Mouse (Mus musculus): ENCODE results near the gene Odf3l1. TPM values are rescaled to one million over a fixed set of nuclear protein-coding genes. Genes with fewer than 3 reads are reported as not detected.
A peak's percentile ranks its signal among the peaks of the same experiment; 100 is the strongest.

Odf3l1 gene
- polyA plus RNA-seq, 1 experiment from 2014 or later: 0.41 TPM

DNA sequence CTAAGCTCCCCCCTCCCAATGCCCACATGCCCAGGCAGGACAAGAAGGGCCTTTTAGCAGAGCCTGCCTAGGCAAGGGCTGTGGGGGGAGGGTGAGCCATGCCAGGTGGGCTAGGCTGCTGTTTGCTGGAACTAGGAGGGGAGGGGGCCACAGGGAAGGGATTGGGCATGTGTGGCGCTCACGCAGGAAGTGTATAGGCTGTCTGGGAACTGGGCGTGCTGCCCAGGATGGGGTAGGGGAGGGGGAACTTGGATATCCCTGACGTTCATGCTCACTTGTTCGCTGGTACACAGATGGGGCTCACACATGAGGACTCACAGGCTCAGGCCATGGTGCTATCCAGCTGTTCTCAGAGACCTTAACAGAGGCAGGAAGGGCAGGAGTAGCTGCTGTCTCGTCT lies 3.8 kb upstream of the Odf3l1 start:
- Histone ChIP-seq H3K27me3 (ENCODE audit: control insufficient read depth, insufficient read depth, low read length) (no peaks in the 10 kb centered on the region), H3K36me3 (ENCODE audit: control insufficient read depth, insufficient read depth, low read length) (no peaks in the 10 kb centered on the region), H3K4me2 (ENCODE audit: low read depth, severe bottlenecking) (peak overlapping the region; percentile 3; the same call in 1 of the 2 replicates), H3K27ac (replicated peaks; ENCODE audit: low read depth, low read length) (no peak overlapping the region; the same call in 1 of the 2 replicates), H3K9ac (ENCODE audit: low read length) (peak overlapping the region; percentile 37; the same call in 1 of the 2 replicates), H3K4me3 (ENCODE audit: low read depth, low read length) (no peak overlapping the region), H3K9me3 (ENCODE audit: control insufficient read depth, low read length) (no peaks in the 10 kb centered on the region), H3K4me1 (ENCODE audit: control insufficient read depth, insufficient read depth, low read length) (peaks cover 45% of the 10 kb centered on the region)
- no peak for ATAC-seq (ENCODE audit: insufficient number of reproducible peaks, low FRiP score, low TSS enrichment, low read depth)
- DNase-seq (ENCODE audit: low spot score): no peak
- 59% methylated on average over 6 of the region's 6 CpGs for WGBS

- ATAC-seq (ENCODE audit: insufficient number of reproducible peaks, low FRiP score, low TSS enrichment, low read depth) (no peak), DNase-seq (ENCODE audit: low spot score) (no peak)
- Histone ChIP-seq H3K4me3 (ENCODE audit: low read depth, low read length) (no peak overlapping the region), H3K36me3 (ENCODE audit: control insufficient read depth, insufficient read depth, low read length) (no peaks in the 10 kb centered on the region), H3K4me2 (ENCODE audit: low read depth, severe bottlenecking) (peak overlapping the region; percentile 7; the same call in 1 of the 2 replicates), H3K27me3 (ENCODE audit: control insufficient read depth, insufficient read depth, low read length) (no peaks in the 10 kb centered on the region), H3K4me1 (ENCODE audit: control insufficient read depth, insufficient read depth, low read length) (peaks cover 39% of the 10 kb centered on the region), H3K27ac (replicated peaks; ENCODE audit: low read depth, low read length) (no peak overlapping the region), H3K9me3 (ENCODE audit: control insufficient read depth, low read length) (no peaks in the 10 kb centered on the region), H3K9ac (ENCODE audit: low read length) (no peak overlapping the region)
- 85% methylated on average over 5 of the region's 5 CpGs for WGBS
Measured at GRCm38 (mm10) chr9:56866430-56866829, 2.0 kb upstream of the Odf3l1 start.

DNA sequence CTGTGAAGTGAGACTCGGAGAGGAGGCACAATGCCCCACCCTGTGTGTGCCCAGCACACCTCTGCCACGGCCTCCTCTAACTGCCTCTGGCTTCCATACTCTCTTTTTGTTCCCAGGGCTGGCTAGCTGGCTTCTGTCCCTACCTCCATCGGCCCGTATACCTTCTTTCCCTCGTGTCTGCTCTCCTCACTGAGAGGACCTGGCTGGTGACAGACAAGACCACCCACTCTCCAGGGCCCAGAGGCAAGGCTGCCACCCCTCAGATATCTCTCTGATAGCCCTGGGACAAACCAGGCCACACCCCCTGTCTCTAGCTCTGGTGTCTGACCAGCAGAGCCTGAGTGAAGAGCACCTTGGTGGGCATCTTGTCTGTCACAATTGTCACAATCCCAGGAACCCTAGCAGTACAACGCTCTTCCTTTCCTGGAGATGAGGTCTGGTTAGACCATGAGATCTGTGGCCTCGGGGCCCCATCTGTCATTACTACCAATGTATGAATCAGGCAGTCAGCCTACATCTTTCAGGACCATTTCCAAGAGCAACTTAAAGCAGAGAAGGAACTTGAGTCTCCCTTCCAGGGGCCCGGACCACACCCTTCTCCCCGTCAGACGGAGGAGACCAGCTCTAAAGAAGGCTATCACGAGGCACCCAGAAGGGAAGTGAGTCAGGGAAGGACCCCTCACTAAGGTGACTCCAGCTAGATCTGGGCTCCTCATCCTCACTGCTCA lies 1.4 kb upstream of the Odf3l1 start:
- Histone ChIP-seq H3K27ac (replicated peaks; ENCODE audit: low read depth, low read length) (no peak overlapping the region), H3K4me1 (ENCODE audit: control insufficient read depth, insufficient read depth, low read length) (peaks cover 36% of the 10 kb centered on the region), H3K36me3 (ENCODE audit: control insufficient read depth, insufficient read depth, low read length) (no peaks in the 10 kb centered on the region), H3K4me2 (ENCODE audit: low read depth, severe bottlenecking) (peak overlapping the region; percentile 65), H3K9me3 (ENCODE audit: control insufficient read depth, low read length) (no peaks in the 10 kb centered on the region), H3K4me3 (ENCODE audit: low read depth, low read length) (peak overlapping the region; percentile 45), H3K27me3 (ENCODE audit: control insufficient read depth, insufficient read depth, low read length) (no peaks in the 10 kb centered on the region), H3K9ac (ENCODE audit: low read length) (no peak overlapping the region; the same call in 1 of the 2 replicates)
- DNase-seq (ENCODE audit: low spot score) (no peak), ATAC-seq (ENCODE audit: insufficient number of reproducible peaks, low FRiP score, low TSS enrichment, low read depth) (no peak)
- WGBS: 76% methylated on average over 11 of the region's 11 CpGs

- no peaks in the 10 kb centered on the region for H3K9me3 ChIP-seq (ENCODE audit: control insufficient read depth, low read length)
- H3K27me3 ChIP-seq (ENCODE audit: control insufficient read depth, insufficient read depth, low read length): no peaks in the 10 kb centered on the region
- ATAC-seq (ENCODE audit: insufficient number of reproducible peaks, low FRiP score, low TSS enrichment, low read depth) (peak; percentile 74; the same call in 1 of the 2 replicates), DNase-seq (ENCODE audit: low spot score) (peak; percentile 74)
- H3K4me2 ChIP-seq (ENCODE audit: low read depth, severe bottlenecking): peak within 1 kb of the TSS; percentile 65
- H3K4me3 ChIP-seq (ENCODE audit: low read depth, low read length): peak within 1 kb of the TSS; percentile 45
- peaks cover 36% of the 10 kb centered on the region for H3K4me1 ChIP-seq (ENCODE audit: control insufficient read depth, insufficient read depth, low read length)
- H3K27ac ChIP-seq (replicated peaks; ENCODE audit: low read depth, low read length): 0 out of 2 replicates have a peak within 1 kb of the TSS, but pooled peaks have one; percentile 21
- peak within 1 kb of the TSS; percentile 62 for H3K9ac ChIP-seq (ENCODE audit: low read length)
- H3K36me3 ChIP-seq (ENCODE audit: control insufficient read depth, insufficient read depth, low read length): no peaks in the 10 kb centered on the region
- WGBS: under 1% methylated on average over 24 of the region's 24 CpGs
Measured at GRCm38 (mm10) chr9:56864832-56865231, 353 bp upstream of the Odf3l1 start, which contains the start of gene Cspg4. Cspg4 (plus strand) TSS chr9:56865033.

- no peaks in the 10 kb centered on the region for H3K27me3 ChIP-seq (ENCODE audit: control insufficient read depth, insufficient read depth, low read length)
- no peaks in the 10 kb centered on the region for H3K36me3 ChIP-seq (ENCODE audit: control insufficient read depth, insufficient read depth, low read length)
- no peak overlapping the region for H3K4me3 ChIP-seq (ENCODE audit: low read depth, low read length)
- H3K27ac ChIP-seq (replicated peaks; ENCODE audit: low read depth, low read length): no peak overlapping the region
- 63% methylated on average over 2 of the region's 2 CpGs for WGBS
- no peak overlapping the region for H3K9ac ChIP-seq (ENCODE audit: low read length)
- ATAC-seq (ENCODE audit: insufficient number of reproducible peaks, low FRiP score, low TSS enrichment, low read depth) (no peak), DNase-seq (ENCODE audit: low spot score) (no peak)
- H3K9me3 ChIP-seq (ENCODE audit: control insufficient read depth, low read length): no peaks in the 10 kb centered on the region
- peaks cover 25% of the 10 kb centered on the region for H3K4me1 ChIP-seq (ENCODE audit: control insufficient read depth, insufficient read depth, low read length)
- no peak overlapping the region for H3K4me2 ChIP-seq (ENCODE audit: low read depth, severe bottlenecking)
Measured at GRCm38 (mm10) chr9:56862863-56863262, 1.6 kb downstream of the Odf3l1 start.

DNA sequence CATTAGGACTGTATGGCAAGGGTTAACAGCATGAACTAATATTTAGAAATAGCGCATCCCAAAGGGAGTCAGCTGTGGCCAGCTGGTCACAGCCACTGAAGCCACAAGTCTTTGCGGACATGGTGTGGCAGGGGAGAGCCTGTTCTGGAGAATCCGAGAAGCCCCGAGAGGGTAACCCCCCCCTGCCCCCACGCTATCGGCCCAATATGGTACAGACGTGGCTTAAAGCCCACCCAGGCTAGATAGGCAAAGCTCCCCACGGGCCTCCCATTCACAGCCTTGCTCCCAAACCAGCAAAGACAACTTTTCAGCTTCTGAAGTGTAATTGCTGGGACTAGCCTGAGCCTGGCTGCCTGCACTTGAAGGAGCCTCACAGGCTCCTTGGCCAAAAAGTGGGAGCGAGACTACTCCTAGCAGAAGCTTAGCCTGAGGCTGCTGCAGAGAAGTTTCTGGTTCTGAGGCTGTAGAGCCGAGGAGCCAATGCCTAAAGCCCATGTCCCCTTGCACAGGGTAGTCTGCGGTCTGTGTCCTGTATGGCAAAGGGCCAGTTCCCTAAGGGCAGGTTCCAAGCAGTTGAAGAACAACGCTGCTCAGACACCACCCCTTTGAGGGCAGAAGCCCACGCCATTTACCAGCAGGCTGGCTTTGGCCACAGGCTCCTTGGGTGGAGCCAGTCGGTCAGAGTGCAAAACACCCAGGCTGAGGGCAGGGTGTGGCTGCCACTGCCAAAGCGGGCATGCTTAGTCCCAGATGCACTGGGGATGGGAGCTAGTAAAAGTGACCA lies 3.8 kb downstream of the Odf3l1 start:
- no peak overlapping the region for H3K27ac ChIP-seq (replicated peaks; ENCODE audit: low read depth, low read length)
- DNase-seq (ENCODE audit: low spot score) (no peak), ATAC-seq (ENCODE audit: insufficient number of reproducible peaks, low FRiP score, low TSS enrichment, low read depth) (no peak)
- no peaks in the 10 kb centered on the region for H3K9me3 ChIP-seq (ENCODE audit: control insufficient read depth, low read length)
- H3K4me3 ChIP-seq (ENCODE audit: low read depth, low read length): no peak overlapping the region
- H3K27me3 ChIP-seq (ENCODE audit: control insufficient read depth, insufficient read depth, low read length): no peaks in the 10 kb centered on the region
- 68% methylated on average over 15 of the region's 15 CpGs for WGBS
- no peaks in the 10 kb centered on the region for H3K36me3 ChIP-seq (ENCODE audit: control insufficient read depth, insufficient read depth, low read length)
- H3K4me2 ChIP-seq (ENCODE audit: low read depth, severe bottlenecking): no peak overlapping the region
- H3K4me1 ChIP-seq (ENCODE audit: control insufficient read depth, insufficient read depth, low read length): peaks cover 9% of the 10 kb centered on the region
- H3K9ac ChIP-seq (ENCODE audit: low read length): no peak overlapping the region

GRCm38 (mm10) chr9:56860035-56860434 lies 4.4 kb downstream of the Odf3l1 start:
- H3K36me3 ChIP-seq (ENCODE audit: control insufficient read depth, insufficient read depth, low read length): no peaks in the 10 kb centered on the region
- WGBS: 85% methylated on average over 3 of the region's 3 CpGs

DNA sequence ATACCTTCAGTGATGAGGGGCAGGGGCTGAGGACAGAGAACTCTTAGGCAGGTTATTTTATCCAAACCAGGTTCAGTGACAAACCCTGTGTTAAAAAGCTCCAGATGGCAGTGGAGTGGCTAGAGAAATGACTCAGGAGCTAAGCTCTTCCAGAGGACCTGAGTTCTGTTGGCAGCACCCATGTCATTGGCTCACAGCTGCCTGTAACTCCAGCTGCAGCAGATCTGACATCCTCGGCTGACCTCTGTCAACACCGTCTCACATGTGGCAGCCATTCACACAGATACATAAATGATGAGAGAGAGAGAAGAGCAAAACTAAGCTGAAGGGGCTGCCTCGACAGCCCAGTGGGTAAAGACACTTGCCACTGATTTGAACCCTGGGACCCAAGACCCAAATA lies 7.0 kb downstream of the Odf3l1 start:
- no peak for ATAC-seq (ENCODE audit: insufficient number of reproducible peaks, low FRiP score, low TSS enrichment, low read depth)
- Histone ChIP-seq H3K9me3 (ENCODE audit: control insufficient read depth, low read length) (no peaks in the 10 kb centered on the region), H3K27ac (replicated peaks; ENCODE audit: low read depth, low read length) (no peak overlapping the region), H3K4me2 (ENCODE audit: low read depth, severe bottlenecking) (no peak overlapping the region), H3K4me1 (ENCODE audit: control insufficient read depth, insufficient read depth, low read length) (no peaks in the 10 kb centered on the region), H3K36me3 (ENCODE audit: control insufficient read depth, insufficient read depth, low read length) (no peaks in the 10 kb centered on the region), H3K4me3 (ENCODE audit: low read depth, low read length) (no peak overlapping the region), H3K9ac (ENCODE audit: low read length) (no peak overlapping the region), H3K27me3 (ENCODE audit: control insufficient read depth, insufficient read depth, low read length) (no peaks in the 10 kb centered on the region)
- 27% methylated on average over 3 of the region's 3 CpGs for WGBS
- peak; percentile 42 for DNase-seq (ENCODE audit: low spot score)

More at GRCm38 (mm10) chr9:56860035-56860434, 4.4 kb downstream of the Odf3l1 start:
- Histone ChIP-seq H3K9me3 (ENCODE audit: control insufficient read depth, low read length) (no peaks in the 10 kb centered on the region), H3K27ac (replicated peaks; ENCODE audit: low read depth, low read length) (no peak overlapping the region), H3K4me2 (ENCODE audit: low read depth, severe bottlenecking) (no peak overlapping the region), H3K9ac (ENCODE audit: low read length) (no peak overlapping the region), H3K27me3 (ENCODE audit: control insufficient read depth, insufficient read depth, low read length) (no peaks in the 10 kb centered on the region), H3K4me3 (ENCODE audit: low read depth, low read length) (no peak overlapping the region), H3K4me1 (ENCODE audit: control insufficient read depth, insufficient read depth, low read length) (peaks cover 9% of the 10 kb centered on the region)
- DNase-seq (ENCODE audit: low spot score): no peak
- ATAC-seq (ENCODE audit: insufficient number of reproducible peaks, low FRiP score, low TSS enrichment, low read depth): no peak

Measured in limb, embryonic 11.5 days (tissue).